Mouse (Mus musculus) brain, embryonic 14.5 days (tissue): Measurements from ENCODE around the gene Msrb1. TPM values are rescaled to one million over a fixed set of nuclear protein-coding genes. Genes with fewer than 3 reads are reported as not detected.

Source experiments
- DNase-seq: peaks from one replicate; pipeline ENCODE4 v3.0.0-alpha.2; 2011; ENCODE audit warnings: low read depth
- CTCF ChIP-seq: fragments of 200-500 bp; IDR thresholded peaks from 2 replicates; pipeline ENCODE4 v1.5.1; 2012; ENCODE audit warnings: inconsistent platforms, mild to moderate bottlenecking, moderate library complexity, borderline replicate concordance; ENCODE audit not compliant: insufficient read depth, insufficient read length; ENCODE audit errors: extremely low read depth
- POLR2A ChIP-seq: fragments of 200-500 bp; IDR thresholded peaks from 2 replicates; pipeline ENCODE4 v1.6.1; 2012; ENCODE audit warnings: mild to moderate bottlenecking, inconsistent platforms, borderline replicate concordance; ENCODE audit not compliant: poor library complexity, insufficient read depth, insufficient read length, severe bottlenecking; ENCODE audit errors: extremely low read depth
- polyA plus RNA-seq: library from polyadenylated mRNA; depleted of rRNA; stranded (reverse); fragments of >200 nt; gene quantifications from 2 replicates; pipeline ENCODE4 v1.2.3, GENCODE M21; 2012; rRNA removed

Gene Msrb1
- polyA plus RNA-seq, 1 experiment: 28.0 TPM

GRCm38 (mm10) chr17:24792190-24792589 lies 55.7 kb downstream of the Msrb1 start:
- no peak for DNase-seq
- TF ChIP-seq CTCF (no peak), POLR2A (no peak)

Other genes starting within 250 kb of the Msrb1 start
- 91.5 and 142 TPM in 2 replicates for gene Caskin1, start 248.0 kb upstream of the Msrb1 start, polyA plus RNA-seq
- gene Traf7, start 208.7 kb upstream of the Msrb1 start, polyA plus RNA-seq: 310 and 422 TPM in 2 replicates
- 3.2 and 5.6 TPM in 2 replicates for gene Rab26, start 202.4 kb upstream of the Msrb1 start, polyA plus RNA-seq
- 65.9 and 74.2 TPM in 2 replicates for gene Pkd1, start 186.8 kb upstream of the Msrb1 start, polyA plus RNA-seq
- gene Tsc2, start 104.0 kb upstream of the Msrb1 start, polyA plus RNA-seq: 189 and 190 TPM in 2 replicates
- 10.4 and 15.3 TPM in 2 replicates for gene Nthl1, start 104.0 kb upstream of the Msrb1 start, polyA plus RNA-seq
- gene Slc9a3r2, start 86.3 kb upstream of the Msrb1 start, polyA plus RNA-seq: 30.7 and 34.3 TPM in 2 replicates
- gene Npw, start 78.2 kb upstream of the Msrb1 start, polyA plus RNA-seq: 0.23 TPM in 1 of 2 replicates, not detected in the other
- 76.3 and 102 TPM in 2 replicates for gene Zfp598, start 67.0 kb upstream of the Msrb1 start, polyA plus RNA-seq
- gene Syngr3, start 46.7 kb upstream of the Msrb1 start, polyA plus RNA-seq: 82.5 and 94.2 TPM in 2 replicates
- 28.8 and 29.2 TPM in 2 replicates for gene Gfer, start 40.5 kb upstream of the Msrb1 start, polyA plus RNA-seq
- gene Noxo1, start 40.4 kb upstream of the Msrb1 start, polyA plus RNA-seq: 7.6 and 10.7 TPM in 2 replicates
- 75.0 and 95.7 TPM in 2 replicates for gene Tbl3, start 29.0 kb upstream of the Msrb1 start, polyA plus RNA-seq
- 0.54 and 0.64 TPM in 2 replicates for gene Rnf151, start 18.6 kb upstream of the Msrb1 start, polyA plus RNA-seq
- 1,770 and 1,849 TPM in 2 replicates for gene Rps2, start 18.5 kb upstream of the Msrb1 start, polyA plus RNA-seq
- 245 and 253 TPM in 2 replicates for gene Ndufb10, start 12.2 kb upstream of the Msrb1 start, polyA plus RNA-seq
- gene Rpl3l, start 8.8 kb upstream of the Msrb1 start, polyA plus RNA-seq: 0.05 and 0.08 TPM in 2 replicates
- gene Hs3st6, start 16.3 kb downstream of the Msrb1 start, polyA plus RNA-seq: 0.69 and 0.88 TPM in 2 replicates
- gene Meiob, start 67.6 kb downstream of the Msrb1 start, polyA plus RNA-seq: not detected in 2 replicates
- gene Hagh, start 103.5 kb downstream of the Msrb1 start, polyA plus RNA-seq: 39.7 and 46.3 TPM in 2 replicates
- 13.9 and 14.8 TPM in 2 replicates for gene Fahd1, start 113.7 kb downstream of the Msrb1 start, polyA plus RNA-seq
- gene Igfals, start 129.4 kb downstream of the Msrb1 start, polyA plus RNA-seq: 0.14 TPM in 1 of 2 replicates, not detected in the other
- gene Nubp2, start 149.7 kb downstream of the Msrb1 start, polyA plus RNA-seq: 29.5 and 36.3 TPM in 2 replicates
- gene Spsb3, start 150.0 kb downstream of the Msrb1 start, polyA plus RNA-seq: 84.5 and 105 TPM in 2 replicates
- gene Eme2, start 158.4 kb downstream of the Msrb1 start, polyA plus RNA-seq: 41.0 and 50.3 TPM in 2 replicates
- gene Mrps34, start 158.5 kb downstream of the Msrb1 start, polyA plus RNA-seq: 94.6 and 120 TPM in 2 replicates
- gene Nme3, start 159.9 kb downstream of the Msrb1 start, polyA plus RNA-seq: 71.5 and 91.4 TPM in 2 replicates
- 217 and 242 TPM in 2 replicates for gene Mapk8ip3, start 200.3 kb downstream of the Msrb1 start, polyA plus RNA-seq
- 62.9 and 65.5 TPM in 2 replicates for gene Jpt2, start 224.0 kb downstream of the Msrb1 start, polyA plus RNA-seq